7 mouse cellular contexts compared by ENCODE assay signal in genomic region chr4:141914040-141914439, GRCm38 (mm10). TPM values are rescaled to one million over a fixed set of nuclear protein-coding genes. Genes with fewer than 3 reads are reported as not detected.
A peak's percentile ranks its signal among the peaks of the same experiment; 100 is the strongest.
DNase-seq lines count a peak whose midpoint lies in the region; ATAC-seq and TF ChIP-seq lines count a peak whose summit lies in the region.

No protein-coding gene starts in this region.

- H3K4me1 ChIP-seq in heart, adult 2 months (ENCODE audit: control insufficient read depth, insufficient read depth, low read length): peaks cover 4% of the 10 kb centered on the region; the same call in 1 of the 2 replicates
- H3K4me1 ChIP-seq in midbrain, embryonic 13.5 days (replicated peaks): peaks cover 9% of the 10 kb centered on the region

- H3K79me2 ChIP-seq in heart, adult 2 months (replicated peaks; ENCODE audit: control insufficient read depth, insufficient read depth, low read length): no peaks in the 10 kb centered on the region

- H3K9ac ChIP-seq in heart, adult 2 months (ENCODE audit: low read depth, low read length): no peak overlapping the region
- H3K9ac ChIP-seq in midbrain, embryonic 13.5 days (replicated peaks): no peak overlapping the region

- 3% methylated on average over 7 of the region's 7 CpGs for WGBS in heart, adult 2 months
- 33% methylated on average over 7 of the region's 7 CpGs for WGBS in midbrain, embryonic 13.5 days

- H3K9me3 ChIP-seq in midbrain, embryonic 13.5 days: no peaks in the 10 kb centered on the region

- peak; percentile 17 for DNase-seq in right cerebral cortex, postnatal 4 days
- DNase-seq in right cerebral cortex, postnatal 14 days: no peak
- DNase-seq in heart, adult 2 months: peak; percentile 75 to 85
- DNase-seq in kidney, adult 18-20 months: peak; percentile 23
- no peak for DNase-seq in thymus, postnatal 4 days

- ATAC-seq in midbrain, embryonic 13.5 days: no peak
- ATAC-seq in megakaryocyte, adult 5-6 weeks (ENCODE audit: poor library complexity, severe bottlenecking): no peak

- peak; percentile 56; the same call in 1 of the 2 replicates for TF ChIP-seq EP300 in heart, adult 2 months (IDR thresholded peaks at IDR 0.05; ENCODE audit: insufficient read depth, low read depth, low read length)

- H3K36me3 ChIP-seq in heart, adult 2 months (ENCODE audit: control insufficient read depth, insufficient read depth, low read length): no peaks in the 10 kb centered on the region
- no peaks in the 10 kb centered on the region for H3K36me3 ChIP-seq in midbrain, embryonic 13.5 days

- no peak overlapping the region for H3K4me2 ChIP-seq in midbrain, embryonic 13.5 days (replicated peaks)

- no peak for TF ChIP-seq CTCF in heart, adult 2 months (IDR thresholded peaks at IDR 0.05)

- intact Hi-C loops in heart, adult 2 months (cut with DNase I): loop anchor here (5.0 kb wide), 1 partner anchor 37 kb away; no protein-coding TSS in a partner anchor

- no peaks in the 10 kb centered on the region for H3K27me3 ChIP-seq in heart, adult 2 months (ENCODE audit: control insufficient read depth, insufficient read depth, low read length)
- no peaks in the 10 kb centered on the region for H3K27me3 ChIP-seq in midbrain, embryonic 13.5 days

- H3K27ac ChIP-seq in heart, adult 2 months: peak overlapping the region; percentile 5; the same call in 1 of the 2 replicates
- H3K27ac ChIP-seq in midbrain, embryonic 13.5 days: peak overlapping the region; percentile 35; the same call in 1 of the 2 replicates

- TF ChIP-seq POLR2A in heart, adult 2 months (IDR thresholded peaks at IDR 0.05; ENCODE audit: insufficient read depth, low read depth, low read length): no peak

- no peak overlapping the region for H3K4me3 ChIP-seq in heart, adult 2 months
- H3K4me3 ChIP-seq in midbrain, embryonic 13.5 days (replicated peaks): no peak overlapping the region

RNA-seq across cellular contexts. Expression of gene Efhd2, which starts 39.3 kb away (rescaled TPM):
- total RNA-seq in heart, adult 2 months (2021): 10 to 100 TPM; 19.4 to 21.2 TPM
- polyA plus RNA-seq in heart, adult 2 months (2012; rRNA removed): 28.4 and 33.0 TPM in 2 replicates
- polyA plus RNA-seq in midbrain, embryonic 13.5 days (2015; fragmentation: Nextera tagmentation; extraction: Ambion mirVana): 72.6 and 89.7 TPM in 2 replicates
- total RNA-seq in megakaryocyte, adult 5-6 weeks (2015): 77.1 and 79.0 TPM in 2 replicates
- 79.7 and 97.2 TPM in 2 replicates for total RNA-seq in megakaryocyte, adult 5-6 weeks (2017)

Comparison
In these comparisons a context has a peak if more than half of its experiments do, and no peak if none do; other contexts are left out.
1. DNase-seq: peak in right cerebral cortex, postnatal 4 days (single experiment), heart, adult 2 months (2 of 2) and kidney, adult 18-20 months (single experiment); none in right cerebral cortex, postnatal 14 days (single experiment) and thymus, postnatal 4 days (single experiment).